Mouse (Mus musculus) spleen, postnatal 36 days (tissue): Measurements from ENCODE around the gene Rpl10a.

Experiments used
- DNase-seq, 2 experiments: peaks; one replicate each; pipeline ENCODE4 v3.0.0; 2022; ENCODE audit warnings: low spot score in 2 of 2, mixed read lengths in 1 of 2

Gene Rpl10a

DNA sequence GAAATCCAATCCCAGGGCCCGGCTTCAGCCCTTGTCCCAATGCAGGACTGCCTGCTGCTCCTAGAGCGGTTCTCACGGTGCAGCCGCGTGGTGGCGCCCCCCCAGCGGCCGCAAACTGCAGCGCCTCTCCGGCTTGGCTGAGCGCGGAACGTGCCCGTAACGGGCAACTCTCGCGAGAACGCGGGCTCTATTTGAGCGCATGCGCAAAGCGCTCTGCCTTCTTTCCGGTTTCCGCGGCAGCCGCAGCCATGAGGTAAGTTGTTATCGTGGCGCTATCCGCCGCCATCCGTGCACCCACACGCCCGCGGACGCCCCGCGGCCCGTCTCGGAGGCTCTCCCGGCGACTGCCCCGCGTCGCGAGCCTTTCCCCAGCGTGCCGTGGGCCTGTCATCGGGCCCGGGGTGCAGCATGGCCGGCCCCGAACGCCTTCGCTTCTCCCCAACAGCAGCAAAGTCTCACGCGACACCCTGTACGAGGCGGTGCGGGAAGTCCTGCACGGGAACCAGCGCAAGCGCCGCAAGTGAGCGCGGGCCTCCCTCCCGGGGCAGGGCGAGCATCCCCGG is at the start of gene Rpl10a:
TSS of gene Rpl10a (plus strand) at position 106 of the 563 bp plus-strand sequence.
- peak; percentile 94 to 95 for DNase-seq

DNA sequence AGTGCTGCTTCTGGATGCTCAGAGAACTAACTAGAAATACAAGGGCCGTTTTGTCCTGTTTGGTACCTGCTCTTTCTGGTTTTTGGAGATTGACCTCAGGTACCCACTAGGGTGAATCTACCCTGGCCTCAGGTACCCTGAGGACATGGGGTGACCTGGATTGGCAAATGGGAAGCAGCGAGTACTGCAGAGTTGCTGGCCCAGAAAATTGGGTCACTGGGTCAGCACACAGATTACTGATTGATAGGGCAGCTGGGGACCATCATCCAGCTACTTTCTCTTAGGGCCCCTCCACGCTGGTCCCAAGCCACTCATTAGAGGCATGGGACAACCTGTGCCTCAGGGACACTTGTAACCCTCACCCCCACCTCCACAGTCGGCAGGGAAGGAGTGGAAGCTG is 49.0 kb upstream of the Rpl10a start:
- DNase-seq = no peak

DNA sequence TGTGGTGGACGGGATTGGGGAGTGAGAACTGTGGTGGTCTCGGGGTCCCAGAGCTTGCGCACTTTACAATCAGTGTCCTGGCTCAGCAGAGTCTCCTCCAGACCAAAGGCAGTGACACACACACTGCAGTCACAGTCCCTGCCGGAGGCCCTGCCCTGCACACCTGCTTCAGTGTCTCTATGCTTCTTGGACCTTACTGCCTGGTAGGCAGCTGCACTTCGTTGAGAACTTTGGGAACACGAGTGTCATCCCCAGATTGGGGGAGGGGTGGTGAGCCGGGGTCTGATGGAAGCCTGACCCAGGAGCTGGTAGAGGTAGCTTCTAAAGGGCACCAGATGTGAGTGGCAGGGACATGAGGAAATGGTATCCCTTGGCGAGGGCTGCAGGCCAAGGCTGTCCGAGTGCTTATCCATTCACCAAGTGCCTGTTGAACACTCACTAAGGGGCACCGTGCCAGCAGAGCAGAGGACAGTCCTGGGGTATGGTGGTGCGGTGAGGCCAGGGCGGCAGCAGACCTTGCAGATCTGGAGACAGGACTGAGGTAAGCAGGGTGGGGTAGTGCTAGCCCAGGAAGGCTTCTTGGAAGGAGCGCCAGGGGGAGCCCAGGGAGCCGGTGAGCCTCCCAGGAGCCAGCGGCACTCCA is 48.4 kb upstream of the Rpl10a start:
- DNase-seq = no peak

DNA sequence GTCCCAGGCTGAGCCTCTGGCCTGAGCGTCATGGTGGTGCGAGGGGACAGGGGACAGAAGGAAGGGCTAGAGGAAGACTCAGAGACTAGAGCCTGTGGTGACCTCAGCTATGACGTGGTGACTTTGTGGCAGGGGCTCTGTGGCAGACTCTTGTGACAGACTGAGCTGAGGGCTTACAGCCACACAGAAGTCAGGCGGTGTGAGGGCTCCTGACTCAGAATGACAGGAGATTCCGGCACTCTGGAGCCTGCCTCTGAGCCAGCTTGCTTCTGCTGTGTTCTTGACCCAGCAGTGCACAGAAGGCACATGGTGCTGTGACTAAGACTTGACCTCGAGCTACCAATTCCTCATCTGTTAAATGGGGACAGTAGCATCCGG is 47.9 kb upstream of the Rpl10a start:
- DNase-seq = no peak

DNA sequence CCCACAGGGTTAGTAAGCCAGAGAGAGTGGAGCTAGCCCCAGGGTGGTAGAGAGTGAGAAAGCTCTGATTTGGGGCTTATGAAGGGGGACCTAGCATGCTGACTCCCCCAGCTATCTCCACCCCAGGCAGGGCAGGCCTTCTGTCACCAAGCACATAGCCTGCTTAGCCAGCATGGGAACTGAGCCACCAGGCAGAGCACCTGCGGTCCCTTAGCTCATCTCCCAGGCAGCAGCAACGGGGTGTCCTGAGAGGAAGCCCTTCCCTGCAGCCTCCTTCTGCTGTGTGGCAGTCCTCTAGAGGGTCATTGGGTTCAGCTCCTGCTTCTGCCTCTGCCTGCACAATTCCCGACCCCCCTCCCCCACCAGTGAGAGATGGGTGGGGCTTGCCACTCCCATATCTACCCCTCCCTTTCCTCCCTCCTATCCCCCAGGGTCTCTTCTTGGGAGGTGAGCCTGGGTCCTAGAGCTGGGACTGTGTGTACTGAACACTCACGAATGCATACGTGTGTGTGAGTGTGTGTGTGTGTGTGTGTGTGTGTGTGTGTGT is 47.4 kb upstream of the Rpl10a start:
- no peak for DNase-seq

DNA sequence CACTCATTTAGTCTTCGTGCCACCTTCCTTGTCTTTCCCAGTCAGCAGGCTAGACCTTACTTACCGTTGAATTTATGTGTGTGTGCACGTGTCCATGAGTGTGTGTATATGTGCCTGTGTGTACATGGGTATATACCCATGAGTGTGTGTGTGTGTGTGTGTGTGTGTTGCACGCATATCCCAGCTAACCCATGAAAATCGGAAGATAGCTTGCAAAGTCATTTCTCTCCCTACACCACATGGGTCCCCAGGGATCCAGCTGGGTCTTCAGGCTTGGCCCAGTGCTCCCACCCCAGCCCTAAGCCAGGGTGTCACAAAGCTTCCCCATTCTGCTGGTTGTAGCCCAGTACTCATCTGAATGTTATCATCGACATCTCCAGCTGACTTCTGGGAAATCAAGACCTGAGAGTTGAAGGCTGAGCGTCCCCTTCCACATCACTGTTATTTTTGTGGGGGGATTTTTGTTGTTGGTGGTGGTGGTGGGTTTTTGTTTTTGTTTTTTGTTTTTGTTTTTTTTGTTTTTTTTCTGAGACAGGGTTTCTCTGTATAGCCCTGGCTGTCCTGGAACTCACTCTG is 46.3 kb upstream of the Rpl10a start:
- no peak for DNase-seq

DNA sequence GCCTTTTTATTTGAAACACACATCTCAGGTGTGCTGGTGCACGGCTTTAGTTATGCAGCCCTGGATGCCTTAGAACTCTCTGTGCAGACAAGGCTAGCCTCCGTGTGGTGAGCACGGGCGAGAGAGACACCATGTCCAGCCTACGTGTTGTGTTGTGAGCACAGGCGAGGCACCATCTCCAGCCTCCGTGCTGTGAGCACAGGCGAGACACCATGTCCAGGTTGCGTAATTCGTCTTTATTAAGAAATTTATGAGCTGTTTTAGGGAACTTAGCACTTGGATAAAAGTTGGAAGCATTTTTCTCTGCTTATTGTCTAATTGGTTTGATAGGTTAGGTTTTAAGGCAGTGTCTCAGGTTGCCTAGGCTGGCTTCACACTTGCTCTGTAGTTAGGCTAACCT is 45.1 kb upstream of the Rpl10a start:
- no peak for DNase-seq

DNA sequence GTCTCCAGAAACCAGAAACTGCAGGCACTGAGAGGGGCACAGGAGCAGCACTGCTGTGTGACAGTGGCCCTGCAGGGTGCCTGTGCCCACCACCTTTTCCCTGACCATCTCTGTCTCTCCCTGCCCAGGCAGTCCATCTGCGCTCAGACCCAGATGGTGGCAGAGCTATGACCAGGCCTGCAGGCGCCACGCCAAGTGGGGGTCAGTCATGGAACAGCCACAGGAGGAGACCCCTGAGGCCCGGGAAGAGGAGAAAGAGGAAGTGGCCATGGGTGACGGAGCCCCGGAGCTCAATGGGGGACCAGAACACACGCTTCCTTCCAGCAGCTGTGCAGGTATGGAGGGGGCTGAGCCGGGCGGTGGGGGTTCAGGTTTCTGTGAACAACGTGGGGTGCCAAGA is 42.1 kb upstream of the Rpl10a start:
- DNase-seq = no peak

DNA sequence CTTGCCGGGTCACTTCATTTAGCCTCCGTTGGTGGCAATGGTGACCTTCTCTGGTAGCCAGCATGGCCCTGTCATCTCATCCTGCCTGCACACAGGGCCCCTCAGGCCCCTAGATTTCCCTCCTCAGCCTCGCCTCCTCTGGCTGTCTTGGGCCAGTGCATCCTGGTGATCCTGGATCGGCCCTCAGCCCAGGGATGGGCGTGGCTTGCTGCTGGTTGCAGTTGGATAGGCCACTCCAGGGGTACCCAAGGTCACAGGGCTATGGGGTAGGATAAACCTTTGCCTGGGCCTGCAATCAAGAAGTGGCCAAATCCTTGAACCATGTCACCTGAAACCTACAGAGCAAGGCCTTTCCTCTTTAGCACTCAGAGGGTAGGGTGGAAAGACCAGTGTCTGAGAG is 41.3 kb upstream of the Rpl10a start:
- no peak for DNase-seq

DNA sequence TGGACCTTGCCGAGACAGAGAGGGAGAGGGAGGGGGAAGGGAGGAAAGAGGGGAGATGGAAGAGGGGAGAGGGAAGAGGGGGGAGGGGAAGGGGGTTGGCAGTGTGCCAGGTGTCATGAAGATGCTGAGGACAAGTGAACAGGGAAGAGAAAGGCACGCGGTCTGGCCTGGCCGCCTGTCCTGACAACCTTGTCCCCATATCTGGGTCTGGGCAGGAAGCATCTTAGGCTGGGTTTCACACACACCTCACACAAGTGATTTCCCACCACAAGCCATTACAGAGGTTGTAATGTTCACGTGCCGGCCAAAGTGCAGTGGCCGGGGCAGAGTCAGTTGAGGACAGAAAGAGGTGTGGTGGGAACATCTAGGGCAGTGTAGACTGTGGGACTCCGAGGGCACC is 40.7 kb upstream of the Rpl10a start:
- DNase-seq = no peak

DNA sequence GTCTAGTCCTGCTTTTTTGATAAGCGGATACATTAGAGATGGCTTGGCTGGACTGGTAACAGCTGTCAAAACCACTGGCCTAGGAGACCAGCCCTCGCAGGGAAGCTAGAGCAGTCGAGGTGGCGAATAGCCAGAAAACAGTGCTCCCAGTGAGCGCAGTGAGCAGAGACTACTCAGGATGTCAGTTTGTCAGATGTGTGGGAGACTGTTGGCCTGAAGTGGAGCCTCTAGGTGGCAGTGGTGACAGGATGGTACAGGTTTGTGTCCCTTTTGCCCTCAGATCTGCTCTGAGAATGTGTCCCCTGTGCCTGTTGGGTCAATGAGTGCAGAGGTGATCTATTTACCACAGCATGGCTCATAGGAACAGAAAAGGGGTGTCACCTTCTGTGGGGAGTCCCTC is 40.3 kb upstream of the Rpl10a start:
- DNase-seq = no peak

DNA sequence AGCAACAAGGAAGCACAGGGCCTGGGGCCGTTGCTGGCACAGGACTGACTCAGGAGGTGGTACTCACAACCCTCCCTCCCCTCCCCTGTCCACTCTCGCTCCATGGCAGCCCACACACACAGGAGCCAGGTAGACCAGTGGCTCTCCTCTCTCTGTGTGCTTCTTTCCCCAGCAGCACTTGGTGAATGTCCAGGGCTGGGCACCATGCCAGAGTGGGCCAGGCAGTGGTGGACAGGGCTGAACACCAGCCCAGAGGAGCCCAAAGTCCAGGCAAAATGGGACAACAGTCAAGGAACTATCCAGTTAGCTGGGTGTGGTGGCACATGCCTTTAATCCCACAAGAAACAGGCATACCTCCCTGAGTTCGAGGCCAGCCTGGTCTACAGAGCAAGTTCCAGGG is 38.0 kb upstream of the Rpl10a start:
- DNase-seq = no peak

DNA sequence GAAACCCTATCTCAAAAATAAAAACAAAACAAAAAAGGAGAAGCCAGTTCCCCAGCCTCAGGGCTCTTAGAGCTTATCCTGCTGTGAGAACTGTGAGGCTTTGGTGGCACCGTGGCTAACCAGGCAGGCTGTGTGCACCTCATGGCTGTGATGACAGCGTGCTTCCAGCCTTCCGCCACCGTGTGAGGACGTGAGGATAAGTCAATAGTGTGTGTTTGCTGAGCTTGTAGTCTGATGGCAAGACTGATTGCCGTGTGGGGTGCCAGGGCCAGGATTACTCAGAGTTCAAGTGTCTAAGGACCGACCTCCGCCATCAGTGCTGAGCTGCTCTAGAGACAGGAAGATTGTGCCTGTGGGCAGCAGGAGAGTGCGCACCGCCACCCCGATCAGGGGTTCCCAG is 37.6 kb upstream of the Rpl10a start:
- no peak for DNase-seq

DNA sequence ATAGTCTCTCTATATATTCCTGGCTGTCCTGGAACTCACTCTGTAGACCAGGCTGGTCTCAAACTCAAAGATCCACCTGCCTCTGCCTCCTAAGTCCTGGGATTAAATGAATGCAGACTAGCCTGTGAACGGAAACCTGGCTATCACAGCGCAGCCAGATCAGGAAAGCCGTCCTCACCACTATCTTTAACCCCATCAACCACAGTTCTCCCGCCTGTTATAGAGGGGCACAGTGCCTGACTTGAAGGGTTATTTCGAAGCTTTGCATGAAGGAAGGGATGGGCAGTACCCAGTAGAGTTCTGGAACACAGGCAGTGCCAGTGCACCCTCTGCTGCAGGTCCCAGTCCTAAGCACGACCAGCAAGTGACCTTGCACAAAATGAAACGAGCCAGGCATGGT is 36.9 kb upstream of the Rpl10a start:
- no peak for DNase-seq

DNA sequence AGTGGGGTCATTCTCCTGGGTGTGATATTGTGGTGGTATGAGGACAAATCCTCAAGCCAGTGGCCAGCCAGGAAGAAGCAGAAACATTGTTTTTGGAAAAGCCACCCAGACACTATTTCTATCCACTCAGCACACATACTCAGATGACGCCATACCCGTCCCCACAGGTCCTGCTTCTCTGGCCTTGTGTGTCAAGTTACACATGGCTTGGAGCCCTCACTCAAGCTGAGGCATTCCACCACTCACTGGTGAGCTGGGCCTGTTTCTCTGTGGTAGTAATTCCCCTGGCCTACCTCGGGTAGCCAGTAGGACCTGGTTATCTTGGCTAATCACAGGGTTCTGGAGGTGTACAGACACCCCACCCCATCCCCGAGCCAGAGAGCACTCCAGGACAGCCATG is 34.6 kb upstream of the Rpl10a start:
- no peak for DNase-seq

DNA sequence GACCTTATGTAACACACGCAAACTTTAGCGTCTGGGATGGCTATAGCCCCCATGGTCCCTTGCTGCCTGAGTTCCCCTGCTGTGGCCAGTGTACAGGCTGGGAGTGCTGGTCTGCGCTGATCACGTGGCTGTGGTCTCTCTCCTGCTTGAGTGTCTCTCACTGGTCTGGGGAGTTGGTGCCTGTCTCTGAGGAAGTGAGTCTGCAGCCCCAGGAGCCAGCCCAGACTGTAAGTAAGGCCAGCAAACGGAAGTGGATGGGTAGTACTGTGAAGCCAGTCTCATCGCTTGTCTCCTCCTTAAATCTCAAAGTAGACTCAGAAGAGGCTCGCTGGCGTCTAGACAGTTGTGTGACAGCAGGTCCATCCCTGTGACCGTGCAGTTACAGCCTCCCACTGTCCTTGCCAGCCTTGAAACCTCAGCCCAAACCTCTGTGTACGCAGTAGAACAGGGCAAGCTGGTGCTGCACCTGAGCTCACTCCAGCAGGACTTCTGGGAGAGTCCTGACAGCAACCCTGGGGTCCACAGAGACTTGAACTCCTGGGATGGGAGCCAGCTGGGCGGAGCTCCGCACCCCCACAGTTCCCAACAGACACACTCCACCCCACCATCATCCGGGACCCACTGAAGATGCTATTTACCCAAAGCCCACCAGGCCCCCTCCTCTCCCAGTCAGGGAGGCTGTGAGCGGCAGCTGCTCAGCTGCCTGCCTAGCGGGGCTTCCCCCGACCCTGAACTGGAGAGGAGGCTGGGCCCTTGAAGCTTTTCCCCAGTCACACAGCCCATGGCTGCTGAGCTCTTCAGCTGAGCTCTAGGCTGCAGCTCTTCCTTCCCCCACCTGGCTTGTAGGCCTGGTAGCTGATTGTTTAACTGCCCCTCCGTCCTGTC is 33.6 kb upstream of the Rpl10a start:
- peak; percentile 42 to 43 for DNase-seq

DNA sequence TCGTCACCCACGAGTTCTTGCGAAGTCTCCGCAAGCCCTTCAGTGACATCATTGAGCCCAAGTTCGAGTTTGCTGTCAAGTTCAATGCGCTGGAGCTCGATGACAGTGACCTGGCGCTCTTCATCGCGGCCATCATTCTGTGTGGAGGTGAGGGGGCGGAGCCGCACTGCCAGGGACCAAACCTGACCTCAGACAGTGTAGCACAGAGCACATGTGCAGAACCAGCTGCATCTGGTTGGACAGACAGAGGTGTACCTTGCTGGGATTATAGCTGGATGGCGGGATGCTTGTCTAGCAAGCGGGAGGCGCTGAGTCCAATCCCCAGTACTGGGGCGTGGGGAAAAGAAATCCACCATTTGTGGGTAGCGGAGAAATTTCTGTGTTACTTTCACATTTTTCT is 29.4 kb upstream of the Rpl10a start:
- DNase-seq = no peak

DNA sequence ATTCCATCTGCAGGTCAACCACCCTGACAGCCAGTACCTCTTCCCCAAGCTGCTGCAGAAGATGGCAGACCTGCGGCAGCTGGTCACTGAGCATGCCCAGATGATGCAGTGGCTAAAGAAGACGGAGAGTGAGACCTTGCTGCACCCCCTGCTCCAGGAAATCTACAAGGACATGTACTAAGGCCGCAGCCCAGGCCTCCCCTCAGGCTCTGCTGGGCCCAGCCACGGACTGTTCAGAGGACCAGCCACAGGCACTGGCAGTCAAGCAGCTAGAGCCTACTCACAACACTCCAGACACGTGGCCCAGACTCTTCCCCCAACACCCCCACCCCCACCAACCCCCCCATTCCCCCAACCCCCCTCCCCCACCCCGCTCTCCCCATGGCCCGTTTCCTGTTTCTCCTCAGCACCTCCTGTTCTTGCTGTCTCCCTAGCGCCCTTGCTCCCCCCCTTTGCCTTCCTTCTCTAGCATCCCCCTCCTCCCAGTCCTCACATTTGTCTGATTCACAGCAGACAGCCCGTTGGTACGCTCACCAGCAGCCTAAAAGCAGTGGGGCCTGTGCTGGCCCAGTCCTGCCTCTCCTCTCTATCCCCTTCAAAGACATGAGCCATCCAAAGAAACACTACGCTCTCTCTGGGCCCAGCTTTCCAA is 28.5 kb upstream of the Rpl10a start:
- no peak for DNase-seq

DNA sequence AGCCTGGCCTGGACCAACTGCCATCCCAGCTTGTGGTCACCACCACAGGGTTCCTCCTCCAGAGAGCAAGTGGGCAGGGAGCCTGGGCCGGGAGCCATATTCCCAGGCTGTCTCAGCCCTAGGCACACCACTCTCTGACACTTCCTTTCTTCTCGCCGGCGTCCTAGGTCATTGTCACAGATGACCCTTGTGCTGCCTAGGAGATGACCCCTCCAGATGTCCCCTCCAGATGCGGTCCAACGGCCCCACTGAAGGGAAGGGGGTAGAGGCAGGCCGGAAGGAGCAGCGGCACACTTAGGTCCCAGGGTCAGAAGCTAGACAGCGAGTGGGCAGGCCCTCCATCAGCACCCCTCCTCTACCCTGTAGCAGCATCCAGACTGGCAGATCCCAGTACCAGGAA is 27.9 kb upstream of the Rpl10a start:
- DNase-seq = no peak

DNA sequence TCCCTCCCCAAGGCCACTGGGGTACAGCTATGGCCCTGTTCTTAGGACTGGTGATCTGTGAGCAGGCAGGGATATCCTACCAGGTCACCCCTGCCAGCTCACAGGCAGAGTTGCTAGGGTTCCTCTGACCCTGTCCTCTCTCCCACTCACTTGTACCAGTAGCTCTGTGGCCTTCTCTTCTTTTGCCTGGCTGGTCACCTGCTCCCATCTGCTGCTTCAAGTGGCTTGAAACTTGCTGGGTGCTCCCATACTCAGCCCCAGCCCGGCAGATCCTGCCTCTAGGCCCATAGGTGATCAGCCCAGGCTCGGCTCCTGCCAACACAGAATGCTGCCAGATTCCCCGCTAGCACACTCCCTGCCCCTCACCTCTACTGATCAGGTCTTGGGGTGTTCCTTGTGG is 27.4 kb upstream of the Rpl10a start:
- no peak for DNase-seq

DNA sequence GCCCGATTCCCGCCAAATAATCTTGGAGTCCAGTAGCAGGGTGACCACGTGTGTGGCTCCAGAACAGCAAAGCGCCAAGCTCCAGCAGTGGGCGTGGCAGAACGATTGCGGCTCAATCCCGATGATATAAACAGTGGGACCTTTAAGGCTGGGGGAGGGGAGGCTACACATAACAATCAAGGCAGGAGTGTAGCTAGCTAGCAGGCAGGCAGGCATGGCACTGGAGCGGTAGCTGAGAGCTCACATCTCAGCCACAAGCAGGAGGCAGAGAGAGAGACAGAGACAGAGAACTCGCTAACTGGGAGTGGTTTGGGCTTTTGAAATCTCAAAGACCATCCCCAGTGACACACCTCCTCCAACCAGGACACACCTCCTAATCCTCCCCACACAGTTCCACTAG is 23.1 kb upstream of the Rpl10a start:
- no peak for DNase-seq
